Mouse (Mus musculus): ENCODE results near the gene Rad51d.
"Not testable (repeated sequence)": the region's sequence is repeated elsewhere in the genome, so short reads cannot be mapped to it uniquely, and the experiment has no call there.

Gene Rad51d

DNA sequence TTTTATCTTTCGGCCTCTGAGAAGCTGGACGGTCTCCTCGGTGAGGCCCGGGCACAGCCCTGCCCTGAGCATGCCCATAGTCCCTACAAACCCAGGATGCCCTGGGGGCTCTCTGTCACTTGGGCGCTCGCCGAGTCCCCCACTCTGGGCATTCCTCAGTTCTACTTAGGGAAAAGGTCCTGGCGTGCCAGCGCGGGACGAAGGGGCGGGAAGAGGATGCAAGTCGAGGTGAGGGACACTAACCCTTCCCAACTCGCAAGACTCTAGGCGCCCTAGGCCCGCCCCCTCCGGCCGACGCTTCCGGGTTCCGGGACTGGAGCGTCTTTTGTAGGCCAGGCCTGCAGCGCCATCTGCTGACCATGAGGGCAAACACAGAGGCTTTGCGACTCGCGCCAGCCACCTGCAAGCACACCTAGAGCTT lies at the start of gene Rad51d:
Rad51d (minus strand) TSS at position 273 of the 421 bp plus-strand sequence.
- peak; percentile 88 to 97 for DNase-seq

DNA sequence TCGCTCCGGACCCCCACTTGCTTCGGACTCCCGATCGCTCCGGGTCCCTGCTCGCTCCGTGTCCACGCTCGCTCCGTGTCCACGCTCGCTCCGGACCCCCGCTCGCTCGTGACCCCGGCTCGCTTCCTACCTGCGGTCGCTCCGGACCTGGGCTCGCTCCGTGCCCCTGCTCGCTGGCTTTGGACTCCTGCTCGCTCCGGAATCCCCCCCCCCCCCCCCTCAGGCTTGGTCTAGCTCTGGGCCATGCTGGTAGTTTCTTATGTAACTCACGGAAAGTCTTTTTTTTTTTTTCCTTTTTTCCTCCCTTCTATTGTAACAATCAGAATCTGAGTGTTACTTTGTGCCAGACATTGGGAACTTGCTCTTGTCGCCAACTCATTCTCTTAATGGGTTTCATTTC lies 42.8 kb upstream of the Rad51d start:
- no peak for DNase-seq

DNA sequence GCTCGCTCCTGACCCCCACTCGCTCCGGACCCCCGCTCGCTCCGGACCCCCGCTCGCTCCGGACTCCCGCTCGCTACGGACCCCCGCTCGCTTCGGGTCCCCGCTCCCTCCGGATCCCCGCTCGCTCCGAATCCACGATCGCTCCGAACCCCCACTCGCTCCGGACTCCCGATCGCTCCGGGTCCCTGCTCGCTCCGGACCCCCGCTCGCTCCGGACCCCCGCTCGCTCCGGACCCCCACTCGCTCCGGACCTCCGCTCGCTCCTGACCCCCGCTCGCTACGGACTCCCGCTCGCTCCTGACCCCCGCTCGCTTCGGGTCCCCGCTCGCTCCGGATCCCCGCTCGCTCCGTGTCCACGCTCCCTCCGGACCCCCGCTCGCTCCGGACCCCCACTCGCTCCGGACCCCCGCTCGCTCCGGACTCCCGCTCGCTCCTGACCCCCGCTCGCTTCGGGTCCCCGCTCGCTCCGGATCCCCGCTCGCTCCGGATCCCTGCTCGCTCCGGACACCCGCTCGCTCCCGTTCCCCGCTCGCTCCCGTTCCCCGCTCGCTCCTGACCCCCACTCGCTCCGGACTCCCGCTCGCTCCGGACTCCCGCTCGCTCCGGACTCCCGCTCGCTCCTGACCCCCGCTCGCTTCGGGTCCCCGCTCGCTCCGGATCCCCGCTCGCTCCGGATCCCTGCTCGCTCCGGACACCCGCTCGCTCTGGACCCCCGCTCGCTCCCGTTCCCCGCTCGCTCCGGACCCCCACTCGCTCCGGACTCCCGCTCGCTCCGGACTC lies 41.4 kb upstream of the Rad51d start:
- DNase-seq, result not testable (repeated sequence)

DNA sequence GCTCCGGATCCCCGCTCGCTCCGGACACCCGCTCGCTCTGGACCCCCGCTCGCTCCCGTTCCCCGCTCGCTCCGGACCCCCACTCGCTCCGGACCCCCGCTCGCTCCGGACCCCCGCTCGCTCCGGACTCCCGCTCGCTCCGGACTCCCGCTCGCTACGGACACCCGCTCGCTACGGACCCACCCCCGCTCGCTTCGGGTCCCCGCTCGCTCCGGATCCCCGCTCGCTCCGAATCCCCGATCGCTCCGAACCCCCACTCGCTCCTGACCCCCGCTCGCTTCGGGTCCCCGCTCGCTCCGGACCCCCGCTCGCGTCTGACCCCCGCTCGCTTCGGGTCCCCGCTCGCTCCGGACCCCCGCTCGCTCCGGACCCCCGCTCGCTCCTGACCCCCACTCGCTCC lies 40.7 kb upstream of the Rad51d start:
- not testable (repeated sequence) for DNase-seq

DNA sequence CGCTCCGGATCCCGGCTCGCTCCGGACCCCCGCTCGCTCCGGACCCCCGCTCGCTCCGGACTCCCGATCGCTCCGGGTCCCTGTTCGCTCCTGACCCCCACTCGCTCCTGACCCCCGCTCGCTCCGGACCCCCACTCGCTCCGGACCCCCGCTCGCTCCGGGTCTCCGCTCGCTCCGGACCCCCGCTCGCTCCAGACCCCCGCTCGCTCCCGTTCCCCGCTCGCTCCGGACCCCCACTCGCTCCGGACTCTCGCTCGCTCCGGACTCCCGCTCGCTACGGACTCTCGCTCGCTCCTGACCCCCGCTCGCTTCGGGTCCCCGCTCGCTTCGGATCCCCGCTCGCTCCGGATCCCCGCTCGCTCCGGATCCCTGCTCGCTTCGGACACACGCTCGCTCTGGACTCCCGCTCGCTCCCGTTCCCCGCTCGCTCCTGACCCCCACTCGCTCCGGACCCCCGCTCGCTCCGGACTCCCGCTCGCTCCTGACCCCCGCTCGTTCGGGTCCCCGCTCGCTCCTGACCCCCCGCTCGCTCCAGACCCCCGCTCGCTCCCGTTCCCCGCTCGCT lies 40.1 kb upstream of the Rad51d start:
- not testable (repeated sequence) for DNase-seq

DNA sequence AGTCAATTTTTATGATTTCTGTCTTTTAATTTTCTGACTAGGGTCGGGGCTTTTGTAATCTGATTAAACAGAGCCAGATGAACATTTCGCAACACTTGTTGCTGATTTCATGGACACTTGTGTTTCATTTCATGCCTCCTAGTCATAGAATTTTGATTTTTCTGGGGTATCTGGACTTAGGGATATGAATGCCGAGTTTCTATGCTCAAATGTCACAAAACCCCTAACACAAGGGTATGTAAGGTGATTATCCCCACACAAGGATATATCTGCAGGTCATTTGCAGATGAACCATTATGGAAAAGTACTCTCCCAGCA lies 39.2 kb upstream of the Rad51d start:
- no peak for DNase-seq

DNA sequence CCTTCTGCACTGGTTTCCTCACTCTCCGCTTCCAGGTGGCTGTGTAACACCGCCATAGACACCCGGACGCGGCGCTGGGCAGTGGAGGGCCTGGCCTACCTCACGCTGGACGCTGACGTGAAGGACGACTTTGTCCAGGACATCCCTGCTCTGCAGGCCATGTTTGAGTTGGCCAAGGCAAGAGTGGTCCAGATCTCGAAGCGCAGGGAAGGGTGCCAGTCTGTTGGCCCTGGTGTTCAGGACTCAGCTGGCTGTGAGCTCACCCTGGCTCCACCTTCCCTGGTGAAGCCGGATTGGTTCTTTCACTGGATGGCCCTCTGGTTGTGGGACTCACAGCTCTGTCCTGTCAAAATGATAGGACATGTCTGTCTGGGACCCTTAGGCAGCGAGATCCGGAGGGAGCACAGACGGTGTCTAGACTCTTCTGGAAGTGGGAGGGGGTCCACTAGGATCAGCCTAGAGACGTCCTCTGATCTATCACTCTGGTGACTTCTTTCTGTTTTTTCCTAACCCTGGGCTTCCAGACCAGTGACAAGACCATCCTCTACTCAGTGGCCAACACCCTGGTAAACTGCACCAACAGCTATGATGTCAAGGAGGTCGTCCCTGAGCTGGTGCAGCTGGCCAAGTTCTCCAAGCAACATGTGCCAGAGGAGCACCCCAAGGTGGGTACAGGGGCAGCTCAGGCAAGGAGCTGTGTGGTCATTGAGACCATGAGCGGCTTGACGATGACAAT lies 38.7 kb upstream of the Rad51d start:
- no peak for DNase-seq

DNA sequence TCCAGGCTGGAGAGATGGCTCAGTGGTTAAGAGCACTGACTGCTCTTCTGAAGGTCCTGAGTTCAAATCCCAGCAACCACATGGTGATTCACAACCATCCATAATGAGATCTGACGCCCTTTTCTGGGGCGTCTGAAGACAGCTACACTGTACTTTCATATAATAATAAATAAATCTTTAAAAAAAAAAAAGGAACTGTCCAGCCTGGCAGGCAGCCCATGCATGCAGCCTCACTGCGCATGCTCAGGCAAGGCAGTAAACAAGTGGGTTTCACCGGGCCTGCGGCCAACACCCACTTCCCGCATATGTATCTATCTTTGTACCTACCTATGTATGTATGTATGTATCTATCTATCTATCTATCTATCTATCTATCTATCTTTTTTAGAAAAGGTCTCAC lies 33.5 kb upstream of the Rad51d start:
- not testable (repeated sequence) for DNase-seq

DNA sequence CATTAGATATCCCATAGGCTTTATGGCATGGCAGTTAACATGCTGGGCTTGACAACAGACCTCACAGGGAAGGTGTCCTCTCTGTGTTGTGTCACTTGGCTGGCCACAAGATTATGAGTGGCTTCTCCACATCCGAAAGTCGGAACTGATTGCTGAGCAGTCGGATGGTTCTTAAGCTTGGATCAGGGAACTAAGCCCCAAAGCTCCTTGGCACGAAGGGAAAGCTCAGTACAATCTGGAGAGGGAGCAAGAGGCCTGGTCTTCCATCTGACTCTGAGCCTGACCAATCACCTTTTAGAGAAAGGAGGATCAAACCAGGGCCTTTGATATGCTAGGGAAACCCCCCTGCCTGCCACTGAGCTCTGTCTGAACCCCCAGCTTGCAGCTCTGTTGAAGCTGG lies 31.3 kb upstream of the Rad51d start:
- DNase-seq, result no peak

DNA sequence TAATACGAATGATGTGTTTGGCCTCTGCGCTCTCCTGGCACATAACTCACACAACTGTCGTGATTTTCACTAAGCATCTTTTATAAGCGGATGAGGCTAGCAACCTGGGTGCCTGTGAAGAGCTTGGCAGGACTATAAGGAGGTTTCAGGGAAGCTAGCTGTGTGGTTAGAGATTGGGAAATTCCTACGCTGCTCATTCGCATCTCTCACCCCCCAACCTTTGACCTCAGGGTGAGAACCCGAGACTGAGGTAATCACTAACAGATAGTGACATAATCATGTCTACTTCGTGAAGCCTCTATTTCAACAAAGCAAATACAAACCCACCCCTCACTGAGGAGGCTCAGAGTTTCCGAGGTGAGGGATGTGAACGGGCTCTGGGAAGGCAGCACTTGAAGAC lies 30.4 kb upstream of the Rad51d start:
- no peak for DNase-seq

DNA sequence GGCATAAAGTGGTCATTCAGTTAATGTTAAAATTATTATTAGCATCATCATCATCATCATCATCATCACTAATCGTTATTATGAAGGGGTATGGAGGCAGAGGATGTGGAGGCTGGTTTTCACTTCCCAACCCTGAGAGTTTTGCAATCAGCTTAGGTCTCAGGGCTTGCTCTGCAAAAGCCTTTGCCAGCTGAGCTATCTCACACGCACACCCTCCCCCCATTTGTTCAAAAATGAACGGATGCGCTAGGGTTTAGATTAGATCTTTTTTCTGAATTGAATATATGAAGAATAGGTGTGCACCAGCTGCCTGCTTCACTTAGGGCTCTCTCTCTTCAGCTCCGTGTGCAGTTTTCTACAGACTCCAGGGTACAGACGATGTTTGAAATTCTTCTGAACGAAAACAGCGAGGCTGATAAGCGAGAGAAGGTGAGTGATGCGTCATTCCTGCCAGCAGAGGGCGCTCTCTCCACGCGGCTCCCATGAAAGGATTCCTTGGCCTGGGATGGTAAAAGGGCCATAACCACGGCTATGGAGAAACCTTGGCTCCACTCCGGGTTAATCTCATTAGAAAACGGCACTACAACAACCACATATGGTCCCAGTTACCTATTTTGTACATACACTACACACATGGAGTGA lies 24.4 kb upstream of the Rad51d start:
- peak; percentile 29 to 78 for DNase-seq

DNA sequence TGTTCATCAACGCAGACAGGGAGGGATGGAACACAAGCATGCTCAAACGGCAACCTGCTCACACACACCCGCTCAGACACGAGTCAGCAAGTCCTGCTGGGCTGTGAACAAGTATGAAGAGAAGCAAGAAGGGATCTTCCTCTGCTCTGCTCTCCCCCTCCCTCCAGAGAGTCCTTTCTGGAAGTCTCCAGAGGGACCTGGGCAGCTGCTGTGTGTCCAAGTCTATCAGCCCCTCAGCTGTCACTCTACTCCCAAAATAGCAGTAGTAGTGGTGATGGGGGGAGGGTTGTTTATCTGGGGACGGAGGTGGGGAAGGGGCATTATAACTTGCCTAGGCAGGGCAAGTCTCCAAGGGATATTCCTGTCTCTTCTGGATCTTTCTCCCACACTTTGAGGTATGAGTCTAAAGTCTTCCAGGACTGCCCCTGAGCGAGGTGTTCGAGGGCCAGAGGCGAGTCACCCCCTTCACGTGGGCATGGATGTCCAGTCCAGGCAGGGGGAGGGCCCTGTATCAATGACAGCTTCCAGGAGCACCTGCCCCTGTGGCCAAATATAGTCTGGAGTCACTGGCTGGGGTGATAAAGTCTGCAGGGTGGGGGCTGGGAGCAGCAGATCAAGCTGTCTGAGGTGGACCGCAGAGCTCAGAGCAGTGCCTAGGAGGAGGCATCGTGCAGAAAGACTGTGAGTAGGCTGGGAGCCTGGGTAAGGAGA lies 20.4 kb upstream of the Rad51d start:
- DNase-seq, result no peak

DNA sequence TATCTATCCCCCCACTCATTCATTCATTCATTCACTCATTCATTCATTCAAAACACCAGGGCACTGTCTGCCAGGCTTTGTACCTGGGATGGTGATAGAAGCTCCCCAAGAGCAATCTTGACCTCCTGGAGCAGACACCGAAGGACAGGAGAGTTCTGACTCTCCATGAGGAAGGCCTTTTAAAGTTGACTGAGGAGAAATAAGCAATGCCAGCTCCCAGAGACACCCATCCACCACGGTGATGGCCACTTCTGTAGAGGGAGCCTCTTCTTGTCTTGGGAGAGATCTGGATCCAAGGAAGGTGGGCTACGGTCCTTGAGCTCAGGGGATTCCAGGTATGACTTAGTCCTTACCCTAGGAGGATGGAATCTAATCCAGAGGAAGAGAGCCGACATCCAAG lies 19.8 kb upstream of the Rad51d start, which contains the start of gene Unc45b:
Unc45b (plus strand) TSS at position 301 of the 400 bp plus-strand sequence.
- no peak for DNase-seq

DNA sequence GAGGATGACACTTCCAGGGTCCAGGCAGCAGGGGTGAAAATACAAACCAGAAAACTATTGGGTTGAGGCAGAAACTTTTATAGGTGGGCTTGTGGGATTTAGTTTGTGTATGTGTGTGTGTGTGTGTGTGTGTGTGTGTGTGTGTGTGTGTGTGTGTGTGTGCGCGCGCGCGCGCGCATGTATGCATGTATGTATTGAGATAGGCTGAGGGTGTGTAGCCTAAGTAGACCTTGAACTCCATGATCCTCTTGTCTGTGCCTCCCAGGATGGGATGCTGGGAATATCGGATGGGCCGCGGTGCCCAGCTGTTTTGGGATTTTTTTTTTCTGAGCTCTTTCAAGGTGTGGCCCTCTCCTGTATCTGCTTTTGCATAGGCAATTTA lies 18.2 kb upstream of the Rad51d start:
- no peak for DNase-seq

DNA sequence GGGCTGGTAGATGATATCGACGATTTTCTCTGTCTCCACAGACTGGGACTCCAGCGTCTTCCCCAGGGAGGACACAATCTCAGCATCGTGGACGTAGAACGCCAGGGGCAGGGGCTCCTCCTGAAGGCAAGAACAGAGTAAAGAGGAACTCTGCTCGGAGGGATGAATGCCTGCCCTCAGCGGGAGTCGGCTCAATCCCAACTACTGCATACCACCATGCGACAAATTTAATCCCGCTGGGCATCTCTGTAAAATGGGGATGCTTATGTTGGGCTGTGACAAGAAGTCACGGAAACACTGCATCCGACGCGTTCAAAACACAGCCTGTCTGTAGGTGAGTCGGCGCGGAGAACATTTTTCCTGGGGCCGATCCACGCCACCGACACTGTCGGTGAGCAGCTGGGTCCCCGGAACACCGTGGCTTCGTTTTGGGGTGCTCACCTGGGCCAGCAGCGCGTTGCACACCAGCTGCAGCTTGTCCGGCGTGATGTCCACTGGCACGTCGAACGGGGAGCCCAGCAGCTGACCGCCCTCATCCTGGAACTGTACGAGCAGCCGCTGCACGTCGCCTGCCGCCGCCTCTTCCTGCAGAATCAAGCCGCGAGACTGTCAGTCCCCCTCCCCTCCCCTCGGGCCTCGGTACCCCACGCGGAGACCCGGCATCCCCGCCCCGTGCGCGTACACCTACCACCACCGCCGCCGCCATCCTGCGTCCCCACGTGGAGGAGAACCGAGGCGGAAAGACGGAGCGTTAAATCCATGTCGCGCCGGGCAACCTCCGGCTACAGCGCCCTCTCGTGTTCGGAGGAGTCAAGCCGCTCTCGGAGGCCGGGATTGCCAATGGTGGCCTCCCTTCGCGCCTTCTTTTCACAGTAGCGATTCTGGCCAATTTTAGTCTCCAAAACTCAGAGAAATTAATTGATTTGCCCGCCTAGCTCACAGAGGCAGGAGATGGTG lies 17.5 kb upstream of the Rad51d start, which contains the start of gene Nle1:
Nle1 (minus strand) TSS at position 761 of the 957 bp plus-strand sequence.
- peak; percentile 82 to 96 for DNase-seq

DNA sequence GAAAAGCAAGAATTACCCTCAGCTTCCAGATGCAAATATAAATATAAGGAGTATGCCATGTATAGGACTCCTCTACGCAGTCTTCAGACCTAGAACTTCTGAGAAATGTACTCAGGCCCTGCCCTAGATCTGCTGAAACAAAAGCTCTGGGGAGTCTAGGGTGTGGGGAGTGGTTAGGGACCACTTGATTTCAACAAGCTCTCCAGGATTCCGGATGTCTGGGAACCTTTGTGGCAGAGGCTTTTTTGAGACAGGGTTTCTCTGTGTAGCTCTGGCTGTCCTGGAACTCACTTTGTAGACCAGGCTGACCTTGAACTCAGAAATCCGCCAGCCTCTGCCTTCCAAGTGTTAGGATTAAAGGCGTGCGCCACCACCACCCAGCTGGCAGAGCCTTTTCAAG lies 15.4 kb upstream of the Rad51d start:
- no peak for DNase-seq

DNA sequence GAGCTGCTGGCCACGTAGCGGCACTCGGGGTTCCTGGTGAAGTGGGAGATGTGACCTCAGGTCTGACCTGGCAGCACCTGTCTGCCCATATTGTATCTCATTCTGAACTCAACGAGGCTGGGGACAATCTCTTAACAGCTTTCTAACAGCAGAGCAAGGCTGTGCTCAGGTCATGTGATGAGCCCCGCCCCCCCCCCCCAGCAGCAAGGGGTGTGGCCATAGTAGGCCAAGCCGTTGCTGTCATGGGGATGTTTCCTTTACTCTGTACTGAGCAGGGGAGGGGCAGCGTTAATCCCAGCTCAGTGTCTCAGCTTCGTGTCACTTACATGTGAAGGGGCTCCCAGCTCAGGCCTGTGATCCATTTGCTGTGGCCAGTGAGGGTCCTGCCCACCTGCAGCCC lies 14.5 kb upstream of the Rad51d start:
- no peak for DNase-seq

DNA sequence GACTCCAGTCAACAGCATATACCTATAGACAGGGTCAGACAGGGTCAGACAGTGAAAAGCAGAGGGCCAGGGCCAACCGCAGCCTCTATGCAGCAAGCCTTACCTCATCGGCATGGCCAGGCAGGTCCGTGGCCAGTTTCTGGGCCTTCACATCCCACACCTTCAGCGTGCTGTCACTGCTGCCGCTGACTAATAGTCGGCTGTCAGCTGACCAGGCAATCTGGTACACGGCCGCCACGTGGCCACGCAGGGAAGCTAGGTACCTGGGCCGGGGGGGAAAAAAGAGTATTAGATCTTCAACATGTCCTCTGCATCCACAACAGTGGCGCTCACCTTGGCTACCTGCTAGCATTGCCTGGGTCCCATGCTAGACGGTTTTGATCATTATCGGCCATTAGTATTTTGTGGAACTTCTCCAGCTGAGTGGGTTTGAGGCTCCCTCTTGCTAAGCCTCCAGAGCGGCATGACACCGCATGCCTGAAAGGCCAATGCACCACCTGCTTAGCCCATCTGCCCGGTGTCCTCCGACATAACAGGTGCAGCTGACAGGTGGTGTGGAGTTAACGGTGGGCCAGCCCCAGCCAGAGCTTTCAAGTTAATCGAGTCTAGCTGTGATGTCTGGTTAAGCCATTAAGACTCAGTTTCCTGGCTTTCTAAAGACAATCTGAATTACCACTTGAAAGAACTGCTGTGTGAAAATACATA lies 11.3 kb upstream of the Rad51d start:
- DNase-seq, result no peak

DNA sequence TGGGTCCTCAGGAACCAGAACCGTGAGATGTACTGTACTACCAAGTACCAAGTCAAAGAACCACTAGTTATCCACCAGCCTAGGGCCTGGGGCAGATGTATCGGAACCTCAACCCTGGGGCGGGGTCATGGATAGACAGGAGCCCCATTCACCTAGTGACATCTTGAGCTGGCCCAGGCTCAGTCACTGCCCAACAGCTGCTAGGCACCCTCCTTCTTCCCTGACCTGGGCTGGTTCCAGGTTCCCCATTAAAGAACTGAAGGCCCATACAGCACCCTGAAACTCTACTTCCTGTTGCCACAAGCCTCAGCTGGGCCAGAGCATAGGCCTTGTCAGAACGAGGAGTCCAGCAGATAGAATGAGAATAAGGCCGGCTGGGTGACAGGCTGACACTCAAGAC lies 9.3 kb upstream of the Rad51d start:
- DNase-seq, result no peak

DNA sequence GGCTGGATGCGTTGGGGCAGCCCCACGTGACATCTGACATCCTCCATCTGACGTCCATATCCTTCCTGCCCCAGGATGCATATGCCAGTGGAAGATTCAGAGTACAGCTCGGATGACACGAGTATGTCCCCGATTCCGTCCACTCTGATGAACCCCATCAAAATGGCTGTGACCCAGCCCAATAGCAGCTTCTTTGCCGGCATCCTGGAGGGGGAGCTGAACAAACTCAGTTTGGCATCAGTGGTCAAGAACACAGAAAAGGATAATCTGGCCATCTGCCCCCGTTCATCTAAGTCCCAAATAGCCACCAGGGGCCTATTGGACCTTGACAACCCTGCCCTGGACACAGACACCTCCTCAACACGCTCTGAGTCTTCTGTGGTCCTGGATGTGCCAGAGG lies 7.1 kb upstream of the Rad51d start:
- DNase-seq, result no peak

DNA sequence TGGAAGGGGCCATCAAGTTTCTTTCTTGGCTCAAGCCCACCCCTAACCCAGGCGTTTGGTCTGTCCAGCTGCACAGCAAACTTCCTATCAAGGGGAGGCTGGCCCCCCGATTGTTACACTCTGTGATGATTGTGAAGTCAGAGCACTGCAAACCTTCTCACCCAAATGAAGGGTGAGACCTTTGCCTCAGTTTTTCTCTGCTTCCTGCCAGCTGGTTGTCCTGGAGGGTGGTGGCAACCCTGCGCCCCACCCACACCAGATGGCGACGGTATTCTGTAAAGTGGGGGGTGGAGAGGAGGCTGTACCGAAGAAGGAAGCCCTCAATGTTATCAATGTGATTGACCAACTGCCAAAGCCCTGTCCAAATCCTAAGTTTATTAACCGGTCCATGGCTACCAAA lies 1.5 kb upstream of the Rad51d start, which contains the start of gene Fndc8:
Fndc8 (plus strand) TSS at position 189 of the 400 bp plus-strand sequence.
- DNase-seq, result no peak

All from spleen, adult 18-20 months (tissue).